In the genomic region with DNA sequence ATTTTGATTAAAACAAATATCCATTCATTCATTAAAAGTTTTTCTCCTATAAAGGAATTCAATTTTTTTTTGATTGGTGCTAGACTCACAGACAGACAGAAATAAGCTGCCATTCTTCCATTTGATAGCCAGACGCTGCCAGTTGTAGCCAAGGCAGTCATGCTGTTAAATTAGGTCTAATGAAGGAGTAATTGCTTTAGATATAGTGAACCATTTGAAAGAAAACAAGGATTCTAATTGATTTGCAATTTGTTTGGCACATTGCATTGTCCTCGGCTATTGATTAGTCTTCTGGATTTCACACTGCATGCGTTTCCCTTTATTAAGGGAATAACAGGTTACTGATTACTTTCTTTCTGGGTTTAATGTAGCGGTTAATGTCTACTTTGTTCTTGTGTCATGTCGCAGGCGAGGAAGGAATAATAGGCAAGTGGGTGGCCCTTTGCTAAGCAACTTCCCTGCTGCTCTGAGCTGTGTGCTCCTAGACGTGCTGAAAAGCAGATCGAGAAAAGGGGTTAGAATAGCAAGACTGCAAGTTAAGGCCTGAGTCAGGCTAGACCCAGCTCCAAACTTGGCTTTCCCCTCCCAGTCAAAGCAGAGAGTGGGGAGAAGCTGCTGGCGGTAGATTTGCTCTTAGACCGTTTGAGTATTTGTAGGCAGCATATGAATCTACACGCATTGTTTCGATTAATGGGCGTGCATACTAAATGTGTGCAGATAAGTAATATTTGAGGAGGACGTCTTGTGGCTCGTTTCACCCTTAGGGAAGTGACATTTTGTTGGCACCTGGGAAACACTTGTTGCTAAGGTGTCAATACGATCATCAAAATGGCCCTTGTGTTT, we compare ENCODE assay signal across 9 mouse cellular contexts.
DNase-seq lines count a peak whose midpoint lies in the region; ATAC-seq and TF ChIP-seq lines count a peak whose summit lies in the region.
"Had no signal": no experiment of that assay in that cellular context is flagged by ENCODE, and none has a peak within 500 bp of the region (broad histone marks: within the 10 kb centered on the region; RNA-seq: fewer than 3 reads in every experiment).

No protein-coding gene starts in this region.

- H3K4me2 ChIP-seq in forebrain, embryonic 14.5 days (ENCODE audit: low read length) = no peak overlapping the region

- H3K4me1 ChIP-seq in E14TG2a.4 (replicated peaks; ENCODE audit: low read depth, low read length) = peaks cover 38% of the 10 kb centered on the region
- H3K4me1 ChIP-seq in forebrain, embryonic 14.5 days (ENCODE audit: control insufficient read depth, insufficient read depth, low read length) = peaks cover 4% of the 10 kb centered on the region; the same call in 1 of the 2 replicates

- peak overlapping the region; percentile 17; the same call in 1 of the 2 replicates for H3K4me3 ChIP-seq in E14TG2a.4 (replicated peaks; ENCODE audit: low read length)
- H3K4me3 ChIP-seq in forebrain, embryonic 14.5 days (ENCODE audit: low read depth, low read length) = no peak overlapping the region

- peak; percentile 92 for ATAC-seq in forebrain, embryonic 14.5 days

- H3K9me3 ChIP-seq in E14TG2a.4 (ENCODE audit: low read length) = peaks cover 12% of the 10 kb centered on the region; the same call in 1 of the 2 replicates
- H3K9me3 ChIP-seq in forebrain, embryonic 14.5 days (replicated peaks; ENCODE audit: control insufficient read depth, low read length) = no peaks in the 10 kb centered on the region

- no peak overlapping the region for H3K9ac ChIP-seq in forebrain, embryonic 14.5 days (ENCODE audit: low read length)

- peak; percentile 9 for DNase-seq in R1 (ENCODE audit: low read depth, low spot score)
- DNase-seq in forebrain, embryonic 14.5 days (ENCODE audit: low spot score) = peak; percentile 91
- peak; percentile 53 for DNase-seq in mesoderm, embryonic 11.5 days (ENCODE audit: low read depth, low spot score)
- DNase-seq in cerebellum, adult 18-20 months = no peak
- no peak for DNase-seq in adrenal gland, postnatal 4 days (ENCODE audit: low spot score in 2 of 2)
- no peak for DNase-seq in kidney, adult 9 months
- DNase-seq in thymus, postnatal 25 days = no peak
- DNase-seq: kidney, postnatal 10 days had no signal

- no peak for TF ChIP-seq CTCF in E14TG2a.4 (conservative IDR thresholded peaks at IDR 0.05; ENCODE audit: low read length)

- H3K36me3 ChIP-seq in E14TG2a.4 (ENCODE audit: insufficient read depth, low read length) = no peaks in the 10 kb centered on the region
- no peaks in the 10 kb centered on the region for H3K36me3 ChIP-seq in forebrain, embryonic 14.5 days (ENCODE audit: control insufficient read depth, insufficient read depth, low read length)

- WGBS in forebrain, embryonic 14.5 days = 1% methylated on average over 16 of the region's 16 CpGs

- H3K27me3 ChIP-seq in E14TG2a.4 (ENCODE audit: insufficient read depth, low read length) = peaks cover 56% of the 10 kb centered on the region
- H3K27me3 ChIP-seq in forebrain, embryonic 14.5 days (replicated peaks; ENCODE audit: control insufficient read depth, insufficient read depth, low read length) = peaks cover 80% of the 10 kb centered on the region

- H3K27ac ChIP-seq in forebrain, embryonic 14.5 days (ENCODE audit: low read depth, low read length) = no peak overlapping the region

Comparison
In these comparisons a context has a peak if more than half of its experiments do, and no peak if none do; other contexts are left out.
1. DNase-seq: peak in R1 (single experiment), forebrain, embryonic 14.5 days (single experiment) and mesoderm, embryonic 11.5 days (single experiment); none in cerebellum, adult 18-20 months (0 of 2), adrenal gland, postnatal 4 days (0 of 2), kidney, adult 9 months (single experiment) and thymus, postnatal 25 days (single experiment).